Mouse (Mus musculus) liver, adult 2 months (tissue): ENCODE results near the gene Dnaja2.

ENCODE experiments used
- CTCF ChIP-seq: fragments of 200-500 bp; IDR thresholded peaks from 2 replicates; pipeline ENCODE4 v1.5.1; 2011; ENCODE audit warnings: low read depth, low read length, control low read depth
- POLR2A ChIP-seq: fragments of 200-500 bp; IDR thresholded peaks from 2 replicates; pipeline ENCODE4 v1.6.1; 2011; ENCODE audit warnings: low read length, control low read depth; ENCODE audit not compliant: insufficient read depth; ENCODE audit errors: extremely low read depth

- TF ChIP-seq POLR2A (no peak), CTCF (no peak)
These were observed 67.1 kb downstream of the Dnaja2 start for GRCm38 (mm10) chr8:85487906-85488620.
